Mouse (Mus musculus) cerebellum, adult (tissue): ENCODE data around the gene Ell.

Experiments
- ATAC-seq: cut with Nextera tagmentation; 2 replicates; pipeline ENCODE4 v1.9.2; 2017; ENCODE audit warnings: mild to moderate bottlenecking, moderate library complexity, mixed read lengths; ENCODE audit not compliant: insufficient number of reproducible peaks, low FRiP score, low TSS enrichment

The Ell gene

GRCm38 (mm10) chr8:70634066-70634465 lies 94.8 kb downstream of the Ell start:
- no peak for ATAC-seq

- ATAC-seq, result no peak
These were observed 96.3 kb downstream of the Ell start for GRCm38 (mm10) chr8:70635527-70635926.

GRCm38 (mm10) chr8:70636838-70637237 lies 97.6 kb downstream of the Ell start:
- ATAC-seq, result no peak

DNA sequence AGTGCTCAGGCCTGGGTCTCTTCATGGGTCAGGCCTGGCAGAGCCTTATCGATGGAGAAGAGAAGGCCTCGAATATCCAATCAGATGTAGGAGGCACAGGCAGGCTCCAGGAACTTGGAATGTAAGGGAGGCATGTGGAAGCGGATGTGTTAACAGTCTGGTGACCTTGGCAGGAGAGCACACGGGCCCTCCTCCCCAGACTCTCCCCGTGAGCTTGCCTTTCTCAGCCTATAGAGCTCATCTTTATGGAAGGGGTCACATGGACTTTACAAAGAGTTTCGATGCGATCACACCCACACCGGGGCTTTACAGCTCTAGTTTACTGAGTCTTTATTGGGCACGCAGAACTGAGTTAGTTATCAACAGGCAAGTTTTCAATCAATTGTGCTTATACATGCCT lies 99.5 kb downstream of the Ell start:
- no peak for ATAC-seq
